Mouse (Mus musculus) olfactory bulb, adult 2 months (tissue): ENCODE measurements at regions not wholly inside any gene's neighbourhood (a gene's known extent, or its start where the extent isn't known, plus 50 kb on each side); places are given as distances from the start of the nearest gene placed in this dataset.

Experiments used
- H3K27ac ChIP-seq: fragments of 200-500 bp; 2 replicates; pipeline ENCODE4 v1.5.1; 2012; ENCODE audit warnings: low read depth, low read length; ENCODE audit not compliant: insufficient read depth
- H3K4me1 ChIP-seq: fragments of 200-500 bp; 2 replicates; pipeline ENCODE4 v1.6.1; 2012; ENCODE audit warnings: low read length; ENCODE audit not compliant: control insufficient read depth, insufficient read depth
- H3K4me3 ChIP-seq: fragments of 200-500 bp; 2 replicates; pipeline ENCODE4 v1.5.1; 2012; ENCODE audit warnings: mild to moderate bottlenecking, low read depth, low read length, moderate library complexity; ENCODE audit not compliant: insufficient read depth
- CTCF ChIP-seq: fragments of 200-500 bp; IDR thresholded peaks from 2 replicates; pipeline ENCODE4 v1.5.1; 2012; ENCODE audit warnings: low read depth, mild to moderate bottlenecking, low read length, moderate library complexity; ENCODE audit not compliant: insufficient read depth
- POLR2A ChIP-seq: fragments of 200-500 bp; IDR thresholded peaks from 2 replicates; pipeline ENCODE4 v1.6.1; 2012; ENCODE audit warnings: mild to moderate bottlenecking, low read depth, low read length, moderate library complexity; ENCODE audit not compliant: insufficient read depth
- WGBS: fragments of 180-500 bp; shearing (Covaris S2); methylation state at CpG from one replicate; pipeline ENCODE4 v1.1.7; 2018; 5-methylcytosine and 5-hydroxymethylcytosine counted together

DNA sequence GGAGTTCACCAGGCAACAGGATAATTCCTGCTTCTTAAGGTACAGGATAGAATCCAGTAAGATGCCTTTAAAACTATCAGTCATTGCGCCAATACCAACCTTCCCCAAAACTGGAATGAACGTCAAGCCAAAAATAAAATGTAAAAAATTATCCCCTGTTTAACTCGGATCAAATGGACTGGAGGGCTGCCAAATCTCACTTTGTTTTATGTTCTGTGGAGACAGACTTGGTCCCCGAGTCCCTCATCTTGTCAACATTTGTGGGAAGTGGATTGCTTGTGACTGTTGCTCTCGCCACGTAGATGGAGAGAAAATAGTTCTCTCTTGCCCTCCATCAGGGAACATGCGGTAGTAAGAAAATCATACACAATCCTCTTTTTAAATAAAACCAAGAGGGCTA is 322.4 kb downstream of the Hlx start:
- TF ChIP-seq CTCF (no peak), POLR2A (no peak)
- 68% methylated on average over 7 of the region's 7 CpGs for WGBS
- Histone ChIP-seq H3K4me1 (no peaks in the 10 kb centered on the region), H3K27ac (no peak overlapping the region), H3K4me3 (no peak overlapping the region)

DNA sequence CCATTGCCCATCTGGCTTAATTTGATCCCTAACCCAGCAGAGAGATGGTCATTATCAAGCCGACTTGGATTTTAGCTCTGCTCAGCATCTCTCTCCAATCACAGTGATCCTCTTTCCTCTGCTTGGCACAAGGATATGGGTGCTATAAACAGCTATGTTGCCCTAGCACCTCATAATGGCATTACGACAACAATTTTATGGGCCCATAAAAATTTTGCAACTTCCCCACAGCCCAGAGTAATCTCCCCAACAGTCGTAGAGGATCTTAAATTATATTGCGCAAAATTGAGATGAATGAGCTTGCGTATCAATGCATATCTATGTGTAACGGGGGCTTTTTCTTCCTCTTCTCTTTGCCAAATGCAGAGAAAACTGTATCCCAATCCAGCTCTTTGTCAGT is 329.4 kb downstream of the Hlx start:
- Histone ChIP-seq H3K4me1 (no peaks in the 10 kb centered on the region), H3K4me3 (no peak overlapping the region), H3K27ac (no peak overlapping the region)
- TF ChIP-seq POLR2A (no peak), CTCF (no peak)
- 86% methylated on average over 6 of the region's 6 CpGs for WGBS

DNA sequence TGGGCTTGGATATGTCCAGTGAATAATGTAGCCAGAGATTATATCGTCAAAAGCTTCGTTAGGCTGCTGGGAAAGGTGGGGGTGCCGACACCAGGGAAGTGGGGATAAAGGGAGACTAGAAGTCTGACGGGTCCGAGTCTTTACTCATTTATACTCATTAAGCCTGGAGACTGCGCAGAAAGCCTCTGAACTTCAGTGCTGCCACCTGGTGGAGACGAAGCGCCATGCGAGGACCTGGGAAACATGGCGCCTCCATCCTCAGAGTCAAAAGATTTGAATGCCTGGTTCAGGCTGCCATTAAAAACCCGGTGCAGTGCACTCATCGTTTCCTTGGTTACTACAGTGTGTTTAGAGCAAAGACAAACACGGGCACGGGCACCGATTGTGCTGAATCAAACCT is 337.2 kb downstream of the Hlx start:
- H3K4me1 ChIP-seq: no peaks in the 10 kb centered on the region
- no peak overlapping the region for H3K4me3 ChIP-seq
- 44% methylated on average over 15 of the region's 15 CpGs for WGBS
- TF ChIP-seq CTCF (peak; percentile 39; the same call in 1 of the 2 replicates), POLR2A (no peak)
- H3K27ac ChIP-seq: no peak overlapping the region

DNA sequence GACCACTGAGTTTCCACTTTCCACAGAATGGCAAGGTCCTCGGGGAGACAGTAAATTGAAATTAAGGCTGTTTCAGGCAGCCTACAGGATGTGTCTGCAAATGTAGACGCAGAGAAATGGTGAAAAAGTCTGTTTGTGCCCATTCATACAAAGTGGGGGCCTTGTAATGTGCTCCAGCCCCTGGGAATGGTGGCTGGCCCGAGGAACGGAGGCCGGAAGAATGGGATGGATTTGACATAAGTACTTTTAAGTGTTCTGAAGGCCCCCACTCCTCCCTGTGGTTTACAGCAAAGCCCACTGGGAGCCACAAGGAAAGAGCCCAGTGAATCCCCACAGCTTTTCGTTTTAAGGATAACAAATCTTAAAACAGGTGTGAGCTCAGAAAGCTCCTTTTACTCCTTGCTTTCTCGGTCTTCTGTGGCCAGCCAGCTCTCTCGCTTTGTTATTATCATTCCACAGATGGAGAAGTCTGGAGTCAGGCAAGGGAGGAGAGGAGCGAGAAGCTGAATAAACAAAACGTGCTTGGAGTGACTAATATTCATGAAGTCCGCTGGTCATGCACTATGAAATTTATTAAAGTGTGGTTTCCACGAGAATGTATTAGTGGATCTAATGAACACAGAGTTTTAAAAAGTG is 337.7 kb downstream of the Hlx start:
- no peak for TF ChIP-seq POLR2A
- no peak for TF ChIP-seq CTCF

DNA sequence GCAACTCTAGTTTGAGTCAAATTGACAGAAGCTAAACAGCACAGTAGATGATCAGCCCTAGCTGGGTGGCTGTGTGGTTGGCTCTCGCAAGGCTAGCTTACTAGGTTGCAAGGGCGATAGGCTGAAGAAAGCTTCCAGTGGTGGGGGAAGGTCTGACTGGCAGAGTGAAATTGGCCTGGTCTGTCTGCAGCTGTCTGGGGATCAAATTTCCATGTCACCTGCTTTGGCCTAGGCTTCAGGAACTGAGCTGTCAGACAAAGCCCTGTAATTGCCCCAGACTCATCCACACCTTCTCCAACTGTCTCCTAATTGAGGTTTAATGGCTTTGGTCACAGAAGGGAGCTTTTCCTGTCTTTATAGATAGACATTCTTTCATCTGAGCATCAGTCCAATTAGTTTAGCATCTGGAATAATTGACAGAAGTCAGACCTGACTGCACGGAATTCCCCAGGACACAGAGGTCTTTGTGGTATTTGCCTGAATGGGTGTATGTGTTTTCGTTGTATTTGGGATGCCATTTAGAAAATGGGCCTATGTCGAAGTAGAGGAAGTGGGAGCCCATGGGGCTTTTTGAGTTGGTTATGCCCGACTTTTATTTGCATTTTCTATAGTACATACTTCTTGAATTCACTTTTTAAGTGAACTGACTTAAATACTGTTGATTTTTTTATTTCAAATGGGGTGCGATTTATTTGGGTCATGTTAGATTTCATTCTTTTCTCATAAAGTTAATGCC is 348.2 kb downstream of the Hlx start:
- WGBS: 69% methylated on average over 7 of the region's 7 CpGs
- H3K4me1 ChIP-seq: no peaks in the 10 kb centered on the region
- TF ChIP-seq POLR2A: no peak
- TF ChIP-seq CTCF: no peak
- no peak overlapping the region for H3K4me3 ChIP-seq
- no peak overlapping the region for H3K27ac ChIP-seq

More for the DNA sequence above, 337.7 kb downstream of the Hlx start:
- H3K27ac ChIP-seq: no peak overlapping the region
- no peaks in the 10 kb centered on the region for H3K4me1 ChIP-seq
- WGBS: 78% methylated on average over 12 of the region's 12 CpGs
- no peak overlapping the region for H3K4me3 ChIP-seq

DNA sequence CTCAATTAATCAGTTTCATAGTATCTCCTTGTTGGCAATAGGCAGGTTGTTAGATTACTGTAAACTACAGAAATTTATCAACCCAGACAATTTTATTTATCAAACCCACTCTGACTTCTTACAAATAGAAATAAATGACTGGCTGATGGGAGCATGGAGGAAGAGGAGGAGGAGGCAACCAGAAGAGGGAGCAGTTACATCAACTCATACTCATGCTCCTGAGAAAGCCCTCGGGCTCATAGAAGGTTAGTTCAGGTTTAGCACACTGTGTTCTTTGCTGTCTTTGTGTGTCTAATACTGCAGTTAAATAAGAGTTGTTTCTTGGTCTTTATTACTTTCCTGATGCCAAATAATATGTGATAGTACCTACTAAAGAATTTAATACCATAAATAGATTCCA is 344.6 kb upstream of the 1700056E22Rik start:
- TF ChIP-seq CTCF (no peak), POLR2A (no peak)
- WGBS: 84% methylated on average over 1 of the region's 1 CpGs
- Histone ChIP-seq H3K4me1 (no peaks in the 10 kb centered on the region), H3K27ac (no peak overlapping the region), H3K4me3 (no peak overlapping the region)

DNA sequence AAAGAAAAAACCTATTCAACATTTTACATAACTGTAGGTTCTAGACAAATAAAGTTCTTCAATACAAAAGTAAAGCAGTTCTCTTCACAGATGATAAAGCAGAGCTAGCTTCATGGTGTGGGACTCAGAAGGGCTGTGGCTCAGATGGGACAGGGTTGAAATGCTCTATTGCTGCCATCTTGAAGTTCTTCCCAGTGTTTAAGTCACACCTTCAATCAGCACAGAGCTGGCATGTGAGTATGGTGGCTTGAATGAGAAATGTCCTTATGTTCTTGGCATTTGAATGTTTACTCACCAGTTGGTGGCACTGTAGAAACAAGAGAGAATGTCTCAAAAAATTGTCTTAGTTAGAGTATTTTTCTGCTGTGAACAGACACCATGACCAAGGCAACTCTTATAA is 330.9 kb upstream of the 1700056E22Rik start:
- H3K27ac ChIP-seq: no peak overlapping the region
- no peak overlapping the region for H3K4me3 ChIP-seq
- H3K4me1 ChIP-seq: no peaks in the 10 kb centered on the region
- TF ChIP-seq CTCF (no peak), POLR2A (no peak)

DNA sequence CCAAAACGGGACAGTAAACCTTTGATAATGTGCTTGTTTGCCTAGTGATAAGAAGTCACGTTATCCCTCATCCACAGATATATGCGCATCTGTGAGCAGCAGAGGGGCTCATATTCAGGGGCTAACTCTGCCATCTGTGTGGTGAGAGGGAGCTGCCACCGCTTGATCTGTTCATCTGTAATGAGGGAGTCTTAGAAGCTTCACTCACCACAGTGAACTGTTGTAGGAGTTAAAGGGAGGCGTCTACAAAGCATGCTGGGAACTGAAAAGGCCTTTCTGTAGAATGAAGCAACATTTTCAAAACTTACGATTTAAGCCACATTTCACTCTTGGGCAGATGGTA is 324.1 kb upstream of the 1700056E22Rik start:
- H3K4me3 ChIP-seq: no peak overlapping the region
- 76% methylated on average over 6 of the region's 6 CpGs for WGBS
- TF ChIP-seq POLR2A (no peak), CTCF (no peak)

DNA sequence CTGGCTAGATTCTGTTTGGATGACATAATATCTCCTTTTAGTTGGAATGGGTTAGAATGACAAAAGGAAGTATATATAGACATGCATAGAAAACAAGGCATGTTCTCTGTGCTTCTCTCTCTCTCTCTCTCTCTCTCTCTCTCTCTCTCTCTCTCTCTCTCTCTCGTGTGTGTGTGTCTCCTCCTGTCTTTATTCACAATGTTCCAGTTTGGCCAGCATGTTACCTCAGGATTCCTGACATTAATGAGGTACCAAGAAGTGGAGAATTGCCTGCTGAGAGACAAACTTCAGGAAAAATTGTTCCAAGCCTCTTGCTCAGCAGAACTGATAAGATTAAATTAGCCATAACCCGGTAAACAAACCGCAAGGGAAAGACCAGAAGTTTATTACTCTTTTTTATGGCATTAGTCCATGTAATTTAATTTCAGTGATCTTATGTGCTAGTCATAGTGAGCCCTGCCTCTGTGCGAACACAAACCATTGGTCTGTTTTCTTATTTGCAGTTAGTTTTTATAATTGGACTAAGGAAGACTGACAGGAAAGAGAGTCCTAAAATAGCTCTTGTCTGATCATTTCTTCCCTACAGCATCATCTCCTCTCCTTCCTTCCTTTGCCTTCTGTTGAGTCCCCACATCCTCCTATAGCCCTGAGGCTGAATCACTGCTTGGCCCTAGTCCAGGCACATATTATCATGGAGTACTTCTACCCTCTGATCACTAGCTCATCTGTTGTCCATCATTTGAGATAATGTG is 323.5 kb upstream of the 1700056E22Rik start:
- Histone ChIP-seq H3K4me3 (no peak overlapping the region), H3K4me1 (no peaks in the 10 kb centered on the region), H3K27ac (no peak overlapping the region)
- 70% methylated on average over 4 of the region's 4 CpGs for WGBS
- TF ChIP-seq POLR2A (no peak), CTCF (no peak)

More for the DNA sequence above, 324.1 kb upstream of the 1700056E22Rik start:
- no peak overlapping the region for H3K27ac ChIP-seq
- no peaks in the 10 kb centered on the region for H3K4me1 ChIP-seq
